Mouse (Mus musculus) kidney, adult 2 months (tissue): ENCODE measurements around the gene Cutal. TPM values are rescaled to one million over a fixed set of nuclear protein-coding genes. Genes with fewer than 3 reads are reported as not detected.

Experiments
- DNase-seq: peaks from one replicate; pipeline ENCODE4 v3.0.0; 2021
- H3K27ac ChIP-seq: fragments of 200-500 bp; 2 replicates; pipeline ENCODE4 v1.5.1; 2012; ENCODE audit warnings: low read depth, low read length, control low read depth, inconsistent platforms; ENCODE audit not compliant: insufficient read depth
- H3K27me3 ChIP-seq: fragments of 200-500 bp; replicated peaks from 2 replicates; pipeline ENCODE4 v1.6.1; 2012; ENCODE audit warnings: mild to moderate bottlenecking, moderate library complexity, low read length, inconsistent platforms; ENCODE audit not compliant: control insufficient read depth, insufficient read depth
- H3K36me3 ChIP-seq: fragments of 200-500 bp; 2 replicates; pipeline ENCODE4 v1.6.1; 2012; ENCODE audit warnings: mild to moderate bottlenecking, moderate library complexity, low read length, inconsistent platforms; ENCODE audit not compliant: control insufficient read depth, insufficient read depth
- H3K4me1 ChIP-seq: fragments of 200-500 bp; 2 replicates; pipeline ENCODE4 v1.6.1; 2011; ENCODE audit warnings: low read length; ENCODE audit not compliant: control insufficient read depth, insufficient read depth
- H3K4me3 ChIP-seq: fragments of 200-500 bp; 2 replicates; pipeline ENCODE4 v1.5.1; 2011; ENCODE audit warnings: mild to moderate bottlenecking, low read depth, low read length, control low read depth; ENCODE audit not compliant: insufficient read depth
- CTCF ChIP-seq: fragments of 200-500 bp; conservative IDR thresholded peaks from 2 replicates; pipeline ENCODE4 v1.5.1; 2011; ENCODE audit warnings: low read depth, mild to moderate bottlenecking, control low read depth, low read length, moderate library complexity, mixed read lengths; ENCODE audit not compliant: insufficient read depth, insufficient read length
- POLR2A ChIP-seq: fragments of 200-500 bp; IDR thresholded peaks from one replicate; pipeline ENCODE4 v1.6.1; 2011; ENCODE audit warnings: low read depth, low read length, control low read depth
- WGBS: fragments of 180-500 bp; shearing (Covaris S2); methylation state at CpG from one replicate; pipeline ENCODE4 v1.1.7; 2018; 5-methylcytosine and 5-hydroxymethylcytosine counted together
- polyA plus RNA-seq: library from polyadenylated mRNA; depleted of rRNA; stranded (reverse); fragments of >200 nt; gene quantifications from 2 replicates; pipeline ENCODE4 v1.2.3, GENCODE M21; 2012

Cutal gene
- polyA plus RNA-seq, 1 experiment = 208 TPM

GRCm38 (mm10) chr2:34911871-34912270 lies 37.7 kb downstream of the Cutal start:
- H3K27ac ChIP-seq = no peak overlapping the region
- H3K4me3 ChIP-seq = no peak overlapping the region
- 93% methylated on average over 5 of the region's 5 CpGs for WGBS
- no peak for TF ChIP-seq CTCF
- TF ChIP-seq POLR2A = no peak
- no peaks in the 10 kb centered on the region for H3K4me1 ChIP-seq
- 0 out of 2 replicates have a peak, but pooled peaks cover 2% of the 10 kb centered on the region for H3K27me3 ChIP-seq
- no peak for DNase-seq
- no peaks in the 10 kb centered on the region for H3K36me3 ChIP-seq

GRCm38 (mm10) chr2:34912613-34913012 lies 38.4 kb downstream of the Cutal start:
- H3K4me1 ChIP-seq = no peaks in the 10 kb centered on the region
- WGBS = 66% methylated on average over 7 of the region's 7 CpGs

DNA sequence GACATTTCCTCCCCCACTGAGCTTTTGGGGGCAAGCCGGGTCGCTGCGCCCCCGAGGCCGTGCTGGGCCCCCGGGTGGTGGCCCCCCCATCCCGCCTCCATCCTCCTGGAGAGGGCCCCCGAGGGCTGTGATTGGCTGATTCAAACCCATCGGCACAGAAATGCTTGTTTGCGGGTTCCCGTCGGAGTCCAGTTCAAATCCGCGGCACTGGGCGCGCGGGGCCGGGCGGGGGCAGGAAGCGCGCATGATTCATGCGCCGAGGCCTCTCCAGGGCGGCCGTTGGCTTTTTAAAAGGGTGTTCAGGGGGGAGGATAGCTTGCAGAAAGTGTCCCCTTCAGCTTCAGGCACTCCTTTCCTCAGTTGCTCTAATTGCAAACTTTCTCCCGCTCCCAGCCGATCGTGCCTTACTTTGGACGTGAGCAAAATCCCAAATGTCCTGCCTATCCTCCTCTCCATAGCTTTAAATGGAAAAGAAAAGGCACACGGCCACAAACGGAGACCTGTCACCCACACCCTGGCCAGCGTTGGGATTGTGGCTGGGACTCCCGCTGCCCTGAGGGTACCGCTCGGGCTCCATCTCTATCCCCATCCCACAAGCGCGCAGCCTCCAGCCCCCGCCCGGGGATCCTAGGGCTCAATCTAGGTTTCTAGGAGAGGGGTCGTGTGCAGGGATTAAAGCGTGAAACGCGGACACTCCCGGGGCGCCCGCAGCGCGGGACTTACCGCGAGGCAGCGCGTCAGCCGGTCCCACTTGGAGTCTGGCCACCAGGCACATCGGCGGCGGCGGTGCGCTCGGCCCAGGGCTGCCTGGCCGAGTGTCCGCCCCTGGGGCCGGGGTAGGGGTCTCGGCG lies 39.2 kb downstream of the Cutal start, which contains the start of gene Phf19:
Phf19 (minus strand) TSS at position 809 of the 851 bp plus-strand sequence.
- no peaks in the 10 kb centered on the region for H3K36me3 ChIP-seq
- 1% methylated on average over 64 of the region's 64 CpGs for WGBS
- no peaks in the 10 kb centered on the region for H3K4me1 ChIP-seq
- 0 out of 2 replicates have a peak, but pooled peaks cover 2% of the 10 kb centered on the region for H3K27me3 ChIP-seq
- peak within 1 kb of the TSS; percentile 39 for H3K4me3 ChIP-seq
- peak; percentile 43 for DNase-seq
- TF ChIP-seq CTCF = no peak
- no peak for TF ChIP-seq POLR2A
- no peak within 1 kb of the TSS for H3K27ac ChIP-seq

More at GRCm38 (mm10) chr2:34912613-34913012, 38.4 kb downstream of the Cutal start:
- no peak overlapping the region for H3K27ac ChIP-seq
- H3K36me3 ChIP-seq = no peaks in the 10 kb centered on the region
- 0 out of 2 replicates have a peak, but pooled peaks cover 2% of the 10 kb centered on the region for H3K27me3 ChIP-seq
- no peak overlapping the region for H3K4me3 ChIP-seq
- no peak for DNase-seq
- TF ChIP-seq POLR2A = no peak
- no peak for TF ChIP-seq CTCF

GRCm38 (mm10) chr2:34914069-34914822 lies 40.0 kb downstream of the Cutal start:
- WGBS = 7% methylated on average over 45 of the region's 50 CpGs
- H3K4me1 ChIP-seq = no peaks in the 10 kb centered on the region
- H3K36me3 ChIP-seq = no peaks in the 10 kb centered on the region
- no peak overlapping the region for H3K27ac ChIP-seq
- H3K27me3 ChIP-seq = 0 out of 2 replicates have a peak, but pooled peaks cover 2% of the 10 kb centered on the region
- TF ChIP-seq CTCF (no peak), POLR2A (no peak)
- H3K4me3 ChIP-seq = peak overlapping the region; percentile 39
- peak; percentile 47 for DNase-seq

DNA sequence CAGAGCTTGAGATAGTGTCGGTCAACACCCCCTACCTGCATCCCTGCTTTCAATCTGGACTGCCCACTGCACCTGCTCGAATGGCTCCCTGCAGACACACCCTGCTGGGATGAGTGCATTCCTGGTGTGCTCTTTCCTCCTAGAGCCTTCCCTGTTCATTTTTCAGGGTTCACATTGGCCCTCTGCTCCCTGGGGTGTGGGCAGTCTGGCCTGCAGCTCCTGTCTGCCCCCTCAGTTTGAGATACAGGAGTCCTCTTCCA lies 40.6 kb downstream of the Cutal start:
- no peak for DNase-seq
- WGBS = 48% methylated on average over 2 of the region's 2 CpGs
- Histone ChIP-seq H3K4me1 (no peaks in the 10 kb centered on the region), H3K36me3 (no peaks in the 10 kb centered on the region), H3K27ac (no peak overlapping the region), H3K27me3 (0 out of 2 replicates have a peak, but pooled peaks cover 2% of the 10 kb centered on the region), H3K4me3 (no peak overlapping the region)
- TF ChIP-seq CTCF (no peak), POLR2A (no peak)

- WGBS = 84% methylated on average over 2 of the region's 2 CpGs
- H3K27ac ChIP-seq = no peak overlapping the region
- no peaks in the 10 kb centered on the region for H3K4me1 ChIP-seq
- H3K27me3 ChIP-seq = 0 out of 2 replicates have a peak, but pooled peaks cover 2% of the 10 kb centered on the region
- DNase-seq = no peak
- no peak overlapping the region for H3K4me3 ChIP-seq
- no peaks in the 10 kb centered on the region for H3K36me3 ChIP-seq
- TF ChIP-seq POLR2A (no peak), CTCF (no peak)
Measured at GRCm38 (mm10) chr2:34915103-34915502, 40.9 kb downstream of the Cutal start.

- 48% methylated on average over 2 of the region's 2 CpGs for WGBS
Measured at GRCm38 (mm10) chr2:34920144-34920543, 45.9 kb downstream of the Cutal start.

More at GRCm38 (mm10) chr2:34920144-34920543, 45.9 kb downstream of the Cutal start:
- no peak for DNase-seq
- Histone ChIP-seq H3K27me3 (no peaks in the 10 kb centered on the region), H3K36me3 (no peaks in the 10 kb centered on the region), H3K27ac (no peak overlapping the region), H3K4me1 (no peaks in the 10 kb centered on the region), H3K4me3 (no peak overlapping the region)
- TF ChIP-seq POLR2A (no peak), CTCF (no peak)
